Mouse (Mus musculus): Measurements from ENCODE around the gene Catsperg2.
"Not testable (repeated sequence)": the region's sequence is repeated elsewhere in the genome, so short reads cannot be mapped to it uniquely, and the experiment has no call there.

DNA sequence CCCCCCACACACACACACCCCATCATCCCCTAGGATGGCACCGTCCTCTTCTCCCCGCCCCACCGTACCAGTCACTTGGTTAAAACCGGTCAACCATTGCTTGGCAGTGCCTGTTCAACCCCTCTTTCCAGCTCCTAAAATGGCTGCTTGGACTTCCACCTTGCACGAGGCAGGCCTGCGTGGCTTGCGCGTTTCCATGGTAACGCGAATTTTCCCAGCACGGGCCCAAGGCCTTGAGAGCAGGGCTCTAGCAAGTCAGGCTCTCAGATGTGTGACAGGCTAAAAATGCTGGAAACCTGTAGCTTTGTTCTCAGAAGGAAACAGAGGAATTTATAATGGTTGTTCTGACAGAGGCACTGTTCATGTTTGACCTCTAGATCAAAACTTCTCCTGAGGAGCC, at the start of gene Catsperg2:
- not testable (repeated sequence) for TF ChIP-seq CTCF (IDR thresholded peaks at IDR 0.05; ENCODE audit: borderline replicate concordance, insufficient read depth, low read length); POLR2A (IDR thresholded peaks at IDR 0.05; ENCODE audit: low read depth, low read length)
